Mouse (Mus musculus): ENCODE data around the gene Cers6. TPM values are rescaled to one million over a fixed set of nuclear protein-coding genes. Genes with fewer than 3 reads are reported as not detected.

Gene Cers6
- polyA plus RNA-seq, 1 experiment, result not detected

DNA sequence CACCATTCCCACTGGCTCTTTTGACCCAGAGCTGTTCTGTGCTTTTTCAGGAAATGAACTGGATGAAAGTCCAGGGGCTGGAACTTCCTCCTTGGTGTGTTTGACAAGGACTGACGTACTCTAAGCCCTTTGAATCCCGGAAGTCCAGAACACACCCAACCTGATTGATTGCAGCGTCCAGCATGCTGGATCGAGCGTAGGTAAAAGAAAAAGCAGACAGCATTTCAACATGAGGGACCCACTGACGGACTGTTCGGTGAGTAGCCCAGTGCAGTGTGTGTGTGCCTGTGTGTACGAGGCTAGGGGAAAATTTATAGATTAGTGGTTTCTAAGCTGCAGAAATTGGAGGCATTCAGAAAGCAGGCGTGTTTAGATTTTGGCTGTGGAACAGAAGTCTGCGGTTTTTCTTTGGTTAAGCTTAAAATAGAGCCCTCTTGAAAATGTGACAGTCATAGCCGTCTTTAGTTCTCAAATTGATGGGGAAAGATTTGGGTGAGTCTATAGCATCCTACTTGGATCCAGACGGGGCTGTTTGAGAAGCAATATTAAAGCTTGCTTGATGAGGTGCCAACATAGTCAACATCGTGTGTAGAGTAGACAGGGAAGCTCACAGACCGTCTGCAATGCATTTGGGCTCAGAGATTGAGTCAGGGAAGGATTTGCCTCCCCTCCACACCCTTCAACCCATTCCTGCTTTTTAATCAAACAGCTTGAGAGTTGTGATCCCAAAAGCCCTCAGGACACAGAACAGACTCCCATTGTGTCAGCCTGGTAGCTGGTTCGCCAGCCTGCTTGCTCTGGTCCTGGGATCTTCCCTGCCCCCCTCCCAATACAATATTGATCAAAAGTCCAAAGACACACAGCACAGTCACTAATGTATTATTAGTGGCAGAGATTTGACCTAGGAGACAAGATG is 274.7 kb downstream of the Cers6 start, which contains the start of gene Nostrin:
TSS of gene Nostrin (plus strand) at position 140 of the 916 bp plus-strand sequence.
- Histone ChIP-seq H3K27ac (ENCODE audit: insufficient read depth, low read depth, low read length) (peak within 1 kb of the TSS; percentile 40), H3K4me3 (ENCODE audit: insufficient read depth, low read depth, low read length) (peak within 1 kb of the TSS; percentile 10; the same call in 1 of the 2 replicates), H3K4me1 (ENCODE audit: control insufficient read depth, insufficient read depth, low read length) (no peaks in the 10 kb centered on the region)
- TF ChIP-seq POLR2A (IDR thresholded peaks at IDR 0.05; ENCODE audit: insufficient read depth, low read depth, low read length) (no peak), CTCF (IDR thresholded peaks at IDR 0.05; ENCODE audit: insufficient read depth, low read depth, low read length) (no peak)
- 59% methylated on average over 15 of the region's 15 CpGs for WGBS

DNA sequence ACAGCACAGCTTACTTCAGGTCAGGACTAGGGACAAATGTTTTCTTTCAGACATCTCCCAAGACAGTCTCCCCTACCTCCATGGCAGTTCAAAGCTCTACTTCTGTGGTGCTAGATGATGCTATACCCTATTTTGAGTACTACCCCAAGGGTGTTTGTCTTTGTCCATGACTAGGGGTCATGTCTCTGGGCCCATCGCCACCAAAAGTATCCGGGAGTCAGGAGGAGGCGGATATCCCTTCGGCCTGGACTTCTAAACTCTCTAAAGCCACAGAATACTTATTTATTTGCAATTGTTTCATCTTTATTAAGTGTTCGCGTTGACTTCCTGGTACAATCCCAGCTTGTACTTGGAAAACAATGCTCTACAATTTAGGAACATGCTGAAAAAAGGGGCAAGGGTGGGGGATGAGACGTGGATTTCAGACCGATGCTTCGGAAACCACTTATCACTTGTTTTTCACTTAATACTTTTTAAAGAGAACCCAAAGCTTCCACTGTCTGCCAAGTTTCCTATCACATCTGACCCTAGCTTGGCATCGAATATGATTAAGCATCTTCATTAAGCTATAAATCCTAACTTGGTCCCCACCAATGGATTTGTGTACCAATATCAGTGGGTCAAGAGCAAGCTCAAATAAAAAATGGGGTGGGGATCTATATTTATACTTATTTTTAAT is 276.3 kb downstream of the Cers6 start:
- Histone ChIP-seq H3K27ac (ENCODE audit: insufficient read depth, low read depth, low read length) (no peak overlapping the region), H3K4me3 (ENCODE audit: insufficient read depth, low read depth, low read length) (no peak overlapping the region), H3K4me1 (ENCODE audit: control insufficient read depth, insufficient read depth, low read length) (no peaks in the 10 kb centered on the region)
- TF ChIP-seq CTCF (IDR thresholded peaks at IDR 0.05; ENCODE audit: insufficient read depth, low read depth, low read length) (no peak), POLR2A (IDR thresholded peaks at IDR 0.05; ENCODE audit: insufficient read depth, low read depth, low read length) (no peak)
- WGBS, result 85% methylated on average over 10 of the region's 10 CpGs

DNA sequence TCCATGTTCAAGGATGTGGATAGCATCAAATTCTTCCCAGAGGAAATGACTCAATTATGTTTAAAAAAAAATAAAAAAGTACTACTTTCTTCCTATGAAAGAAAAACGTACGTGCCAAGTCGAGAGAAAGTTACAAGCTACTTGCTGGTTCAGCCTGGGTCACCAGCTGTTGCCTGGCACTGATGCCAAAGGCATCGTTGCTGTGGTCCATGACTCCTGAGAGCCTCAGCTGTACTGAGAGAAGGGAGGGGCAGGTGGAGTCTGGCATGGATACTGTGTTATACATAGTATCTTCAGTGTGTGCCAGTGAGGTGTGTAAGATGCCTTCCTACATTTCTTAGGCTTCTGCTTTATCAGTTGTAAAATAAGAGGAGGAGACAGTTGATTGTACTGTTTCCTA is 277.5 kb downstream of the Cers6 start:
- Histone ChIP-seq H3K4me3 (ENCODE audit: insufficient read depth, low read depth, low read length) (no peak overlapping the region), H3K27ac (ENCODE audit: insufficient read depth, low read depth, low read length) (no peak overlapping the region), H3K4me1 (ENCODE audit: control insufficient read depth, insufficient read depth, low read length) (no peaks in the 10 kb centered on the region)
- TF ChIP-seq CTCF (IDR thresholded peaks at IDR 0.05; ENCODE audit: insufficient read depth, low read depth, low read length), result no peak
- TF ChIP-seq POLR2A (IDR thresholded peaks at IDR 0.05; ENCODE audit: insufficient read depth, low read depth, low read length), result no peak
- 43% methylated on average over 4 of the region's 4 CpGs for WGBS

DNA sequence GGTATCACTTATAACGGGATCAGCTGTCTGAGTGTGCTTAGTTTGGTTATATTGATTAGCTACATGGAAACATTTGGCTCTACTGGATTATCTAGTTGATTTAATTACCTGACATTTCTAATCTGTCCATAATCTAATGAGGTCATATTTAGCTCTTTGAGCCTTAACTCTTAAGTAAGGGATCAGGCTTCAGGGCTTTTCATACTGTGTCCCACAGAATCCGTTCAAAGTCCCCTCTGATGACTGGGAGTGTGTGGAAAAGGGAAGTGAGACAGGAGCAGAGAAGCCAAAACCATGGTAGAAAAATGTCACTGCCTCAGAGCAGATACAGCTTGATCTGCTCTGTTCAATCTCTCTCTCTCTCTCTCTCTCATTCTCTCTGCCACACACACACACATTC is 279.0 kb downstream of the Cers6 start:
- WGBS, result 82% methylated on average over 2 of the region's 2 CpGs
- no peak for TF ChIP-seq CTCF (IDR thresholded peaks at IDR 0.05; ENCODE audit: insufficient read depth, low read depth, low read length)
- TF ChIP-seq POLR2A (IDR thresholded peaks at IDR 0.05; ENCODE audit: insufficient read depth, low read depth, low read length), result no peak

DNA sequence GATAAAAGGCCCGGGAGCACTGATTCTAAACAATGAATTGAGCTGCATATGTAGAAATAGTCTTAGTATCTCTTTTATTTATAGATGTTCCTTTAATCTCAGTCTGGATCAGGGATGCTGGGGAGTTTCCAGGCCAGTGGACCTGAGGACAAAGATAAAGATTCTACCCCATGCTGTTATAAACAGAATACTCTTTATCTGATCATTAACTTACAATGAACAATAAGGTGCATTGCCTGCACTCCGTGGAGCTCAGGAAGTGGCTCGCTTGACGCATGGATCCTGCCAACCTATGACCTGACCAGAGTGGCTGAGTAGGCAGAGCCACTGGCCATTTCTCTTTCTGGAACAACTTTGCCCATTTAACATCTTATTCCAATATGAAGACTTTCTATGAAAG is 279.6 kb downstream of the Cers6 start:
- TF ChIP-seq POLR2A (IDR thresholded peaks at IDR 0.05; ENCODE audit: insufficient read depth, low read depth, low read length), result no peak
- TF ChIP-seq CTCF (IDR thresholded peaks at IDR 0.05; ENCODE audit: insufficient read depth, low read depth, low read length), result no peak
- Histone ChIP-seq H3K4me3 (ENCODE audit: insufficient read depth, low read depth, low read length) (no peak overlapping the region), H3K4me1 (ENCODE audit: control insufficient read depth, insufficient read depth, low read length) (no peaks in the 10 kb centered on the region), H3K27ac (ENCODE audit: insufficient read depth, low read depth, low read length) (no peak overlapping the region)
- WGBS, result 64% methylated on average over 4 of the region's 4 CpGs

More for the DNA sequence above, 279.0 kb downstream of the Cers6 start:
- Histone ChIP-seq H3K4me3 (ENCODE audit: insufficient read depth, low read depth, low read length) (no peak overlapping the region), H3K27ac (ENCODE audit: insufficient read depth, low read depth, low read length) (no peak overlapping the region), H3K4me1 (ENCODE audit: control insufficient read depth, insufficient read depth, low read length) (no peaks in the 10 kb centered on the region)

DNA sequence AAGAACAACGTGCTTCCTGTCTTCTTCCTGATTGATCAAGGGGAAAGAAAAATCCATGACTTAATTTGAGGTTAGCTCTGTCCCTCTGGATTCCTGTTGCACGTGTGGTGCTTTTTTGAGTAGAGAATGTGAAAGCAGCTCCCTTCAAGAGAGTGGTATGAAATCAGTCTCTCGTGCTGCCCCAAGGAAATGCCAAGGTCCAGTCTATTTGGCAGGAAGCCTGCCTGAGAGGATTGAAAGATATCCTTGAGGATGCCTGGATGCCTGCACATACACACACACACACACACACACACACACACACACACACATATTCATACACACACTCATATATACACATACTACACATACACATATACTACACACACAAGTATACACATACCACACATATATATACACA is 287.4 kb downstream of the Cers6 start:
- TF ChIP-seq CTCF (IDR thresholded peaks at IDR 0.05; ENCODE audit: insufficient read depth, low read depth, low read length) (no peak), POLR2A (IDR thresholded peaks at IDR 0.05; ENCODE audit: insufficient read depth, low read depth, low read length) (no peak)
- Histone ChIP-seq H3K4me1 (ENCODE audit: control insufficient read depth, insufficient read depth, low read length) (no peaks in the 10 kb centered on the region), H3K4me3 (ENCODE audit: insufficient read depth, low read depth, low read length) (no peak overlapping the region), H3K27ac (ENCODE audit: insufficient read depth, low read depth, low read length) (no peak overlapping the region)
- WGBS, result 55% methylated on average over 3 of the region's 3 CpGs

DNA sequence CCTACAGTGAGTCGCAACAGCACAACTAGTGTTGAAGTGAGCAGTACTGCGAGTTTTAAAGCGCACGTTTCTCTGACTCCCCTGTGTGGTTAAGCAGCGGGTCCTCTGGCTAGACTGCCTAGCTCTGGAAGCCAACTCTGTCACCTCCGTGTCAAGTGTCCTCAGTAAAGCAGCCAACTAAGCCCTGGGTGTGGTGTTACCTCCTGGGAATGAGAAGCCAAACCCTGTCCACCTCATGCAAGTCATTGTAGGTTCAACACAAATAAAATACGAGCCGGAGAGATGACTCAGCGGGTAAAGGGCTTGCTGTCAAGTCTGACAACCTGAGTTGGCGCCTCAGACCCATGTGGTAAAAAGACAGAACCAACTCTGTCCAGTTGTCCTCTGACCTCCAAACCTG is 287.9 kb downstream of the Cers6 start:
- no peak overlapping the region for H3K27ac ChIP-seq (ENCODE audit: insufficient read depth, low read depth, low read length)
- no peaks in the 10 kb centered on the region for H3K4me1 ChIP-seq (ENCODE audit: control insufficient read depth, insufficient read depth, low read length)
- 92% methylated on average over 10 of the region's 10 CpGs for WGBS
- TF ChIP-seq CTCF (IDR thresholded peaks at IDR 0.05; ENCODE audit: insufficient read depth, low read depth, low read length) (no peak), POLR2A (IDR thresholded peaks at IDR 0.05; ENCODE audit: insufficient read depth, low read depth, low read length) (no peak)
- H3K4me3 ChIP-seq (ENCODE audit: insufficient read depth, low read depth, low read length), result no peak overlapping the region

DNA sequence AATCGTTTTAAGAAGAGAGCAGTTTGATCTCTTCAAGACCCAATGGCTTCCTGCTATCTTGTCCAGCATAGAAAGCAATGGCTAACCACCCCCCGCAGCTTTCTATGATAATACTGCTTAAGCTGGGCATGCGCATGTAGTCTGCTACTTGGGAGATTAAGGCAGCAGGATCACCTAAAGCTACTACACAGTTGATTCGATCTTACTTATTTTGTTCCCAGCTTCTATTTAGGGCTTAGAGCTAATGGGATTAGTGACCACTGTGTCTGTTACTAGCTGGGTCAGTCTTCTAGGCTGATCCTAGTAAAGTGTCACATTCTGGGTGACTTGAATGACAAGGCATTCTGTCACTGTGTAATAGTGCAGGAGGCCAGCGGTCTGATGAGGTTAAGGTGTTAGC is 289.6 kb downstream of the Cers6 start:
- no peak for TF ChIP-seq POLR2A (IDR thresholded peaks at IDR 0.05; ENCODE audit: insufficient read depth, low read depth, low read length)
- TF ChIP-seq CTCF (IDR thresholded peaks at IDR 0.05; ENCODE audit: insufficient read depth, low read depth, low read length), result no peak
- Histone ChIP-seq H3K4me1 (ENCODE audit: control insufficient read depth, insufficient read depth, low read length) (no peaks in the 10 kb centered on the region), H3K4me3 (ENCODE audit: insufficient read depth, low read depth, low read length) (no peak overlapping the region), H3K27ac (ENCODE audit: insufficient read depth, low read depth, low read length) (no peak overlapping the region)
- WGBS, result 69% methylated on average over 5 of the region's 5 CpGs

DNA sequence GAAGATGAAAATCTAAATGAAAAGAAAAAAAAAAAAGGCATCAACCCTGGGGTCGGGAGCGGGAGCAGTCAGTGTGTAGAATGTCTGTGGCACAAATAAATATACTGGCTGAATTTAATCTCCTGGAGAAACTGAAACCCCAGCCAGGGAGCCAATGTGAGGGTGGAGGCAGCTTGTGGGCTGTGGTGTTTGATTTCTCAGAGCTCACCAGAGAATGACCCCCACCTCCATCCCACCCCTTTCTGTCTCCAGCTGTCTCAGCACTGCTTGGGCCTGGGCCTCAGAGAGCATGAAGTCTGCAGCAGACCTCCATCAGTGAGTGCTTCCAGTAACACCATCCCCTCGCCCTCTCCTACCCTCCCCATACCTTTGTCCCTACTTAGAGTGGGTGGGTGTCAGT is 294.6 kb downstream of the Cers6 start:
- no peak for TF ChIP-seq CTCF (IDR thresholded peaks at IDR 0.05; ENCODE audit: insufficient read depth, low read depth, low read length)
- no peak for TF ChIP-seq POLR2A (IDR thresholded peaks at IDR 0.05; ENCODE audit: insufficient read depth, low read depth, low read length)
- H3K4me3 ChIP-seq (ENCODE audit: insufficient read depth, low read depth, low read length), result no peak overlapping the region
- H3K27ac ChIP-seq (ENCODE audit: insufficient read depth, low read depth, low read length), result no peak overlapping the region
- no peaks in the 10 kb centered on the region for H3K4me1 ChIP-seq (ENCODE audit: control insufficient read depth, insufficient read depth, low read length)
- WGBS, result 84% methylated on average over 3 of the region's 3 CpGs

Data from olfactory bulb, adult 2 months (tissue).